Mouse (Mus musculus) midbrain, embryonic 14.5 days (tissue): ENCODE measurements around the gene Dcn. TPM values are rescaled to one million over a fixed set of nuclear protein-coding genes. Genes with fewer than 3 reads are reported as not detected.

Source experiments
- ATAC-seq: fragments of 200-750 bp; cut with Nextera tagmentation; 2 replicates; pipeline ENCODE4 v1.8.0; 2017; ENCODE audit warnings: moderate number of reproducible peaks, moderate library complexity; ENCODE audit not compliant: low FRiP score, low TSS enrichment
- DNase-seq: peaks from one replicate; pipeline ENCODE4 v3.0.0-alpha.2; 2015
- H3K27ac ChIP-seq: fragments of 300-500 bp; sonication (generic); replicated peaks from 2 replicates; pipeline ENCODE4 v1.5.1; 2014; ENCODE audit warnings: mild to moderate bottlenecking, low read depth, low read length, moderate library complexity
- H3K27me3 ChIP-seq: fragments of 300-500 bp; sonication (generic); 2 replicates; pipeline ENCODE4 v1.6.1; 2014; ENCODE audit warnings: low read length, control low read depth, mixed read lengths; ENCODE audit not compliant: control insufficient read depth, insufficient read depth
- H3K36me3 ChIP-seq: fragments of 300-500 bp; sonication (generic); 2 replicates; pipeline ENCODE4 v1.6.1; 2014; ENCODE audit warnings: low read length, control low read depth; ENCODE audit not compliant: control insufficient read depth, insufficient read depth
- H3K4me1 ChIP-seq: fragments of 300-500 bp; sonication (generic); 2 replicates; pipeline ENCODE4 v1.6.1; 2014; ENCODE audit warnings: mild to moderate bottlenecking, antibody characterized with exemption, low read length, control low read depth; ENCODE audit not compliant: control insufficient read depth, insufficient read depth
- H3K4me2 ChIP-seq: fragments of 300-500 bp; sonication (generic); 2 replicates; pipeline ENCODE4 v1.6.1; 2014; ENCODE audit warnings: mild to moderate bottlenecking, low read length, moderate library complexity
- H3K4me3 ChIP-seq: fragments of 300-500 bp; sonication (generic); replicated peaks from 2 replicates; pipeline ENCODE4 v1.5.1; 2014; ENCODE audit warnings: low read depth, low read length
- H3K9ac ChIP-seq: fragments of 300-500 bp; sonication (generic); replicated peaks from 2 replicates; pipeline ENCODE4 v1.6.1; 2014; ENCODE audit warnings: mild to moderate bottlenecking, low read length, moderate library complexity
- H3K9me3 ChIP-seq: fragments of 300-500 bp; sonication (generic); 2 replicates; pipeline ENCODE4 v1.6.1; 2016; ENCODE audit warnings: low read length, control low read depth, mixed read lengths; ENCODE audit not compliant: control insufficient read depth
- WGBS: fragments of 180-500 bp; shearing (Covaris S2); extraction: QIAGEN DNeasy Blood & Tissue Kit; methylation state at CpG from one replicate; pipeline ENCODE4 v1.1.7; 2014; 5-methylcytosine and 5-hydroxymethylcytosine counted together
- polyA plus RNA-seq: library from polyadenylated mRNA; unstranded; fragments of >200 nt; fragmentation: Nextera tagmentation; extraction: Ambion mirVana; gene quantifications from 2 replicates; pipeline ENCODE4 v1.2.1, GENCODE M21; 2014

The Dcn gene
- 1.4 and 75.1 TPM in 2 replicates for polyA plus RNA-seq

GRCm38 (mm10) chr10:97479004-97479766 is at the start of gene Dcn:
TSS of gene Dcn (plus strand) at chr10:97479609.
- peak; percentile 25 for DNase-seq
- 10% methylated on average over 7 of the region's 7 CpGs for WGBS
- Histone ChIP-seq H3K27me3 (no peaks in the 10 kb centered on the region), H3K4me1 (peaks cover 6% of the 10 kb centered on the region; the same call in 1 of the 2 replicates), H3K9me3 (no peaks in the 10 kb centered on the region), H3K9ac (no peak within 1 kb of the TSS), H3K36me3 (no peaks in the 10 kb centered on the region), H3K4me2 (peak within 1 kb of the TSS; percentile 33; the same call in 1 of the 2 replicates), H3K4me3 (no peak within 1 kb of the TSS), H3K27ac (no peak within 1 kb of the TSS)
- no peak for ATAC-seq

GRCm38 (mm10) chr10:97436662-97437061 is 42.7 kb upstream of the Dcn start:
- Histone ChIP-seq H3K4me3 (no peak overlapping the region), H3K4me2 (no peak overlapping the region), H3K4me1 (no peaks in the 10 kb centered on the region), H3K9me3 (no peaks in the 10 kb centered on the region), H3K9ac (no peak overlapping the region), H3K36me3 (no peaks in the 10 kb centered on the region), H3K27ac (no peak overlapping the region), H3K27me3 (no peaks in the 10 kb centered on the region)
- no peak for DNase-seq
- ATAC-seq: no peak
- 86% methylated on average over 5 of the region's 5 CpGs for WGBS

GRCm38 (mm10) chr10:97442300-97442699 is 37.1 kb upstream of the Dcn start:
- Histone ChIP-seq H3K27me3 (no peaks in the 10 kb centered on the region), H3K4me1 (no peaks in the 10 kb centered on the region), H3K9me3 (no peaks in the 10 kb centered on the region), H3K4me2 (no peak overlapping the region), H3K9ac (no peak overlapping the region), H3K36me3 (no peaks in the 10 kb centered on the region), H3K4me3 (no peak overlapping the region), H3K27ac (no peak overlapping the region)
- DNase-seq (no peak), ATAC-seq (no peak)
- 73% methylated on average over 2 of the region's 2 CpGs for WGBS

- H3K27ac ChIP-seq: no peak overlapping the region
- no peak overlapping the region for H3K9ac ChIP-seq
- no peaks in the 10 kb centered on the region for H3K9me3 ChIP-seq
- H3K4me2 ChIP-seq: no peak overlapping the region
- H3K36me3 ChIP-seq: no peaks in the 10 kb centered on the region
- H3K4me3 ChIP-seq: no peak overlapping the region
- no peak for ATAC-seq
- 89% methylated on average over 4 of the region's 4 CpGs for WGBS
- no peaks in the 10 kb centered on the region for H3K4me1 ChIP-seq
- H3K27me3 ChIP-seq: no peaks in the 10 kb centered on the region
- DNase-seq: no peak
Measured at GRCm38 (mm10) chr10:97446486-97446885, 32.9 kb upstream of the Dcn start.

GRCm38 (mm10) chr10:97452886-97453285 is 26.5 kb upstream of the Dcn start:
- 56% methylated on average over 1 of the region's 1 CpGs for WGBS
- no peak for ATAC-seq

GRCm38 (mm10) chr10:97453529-97453928 is 25.9 kb upstream of the Dcn start:
- H3K36me3 ChIP-seq: no peaks in the 10 kb centered on the region
- DNase-seq (peak; percentile 11), ATAC-seq (no peak)
- H3K4me3 ChIP-seq: no peak overlapping the region
- WGBS: 59% methylated on average over 9 of the region's 9 CpGs
- H3K27me3 ChIP-seq: no peaks in the 10 kb centered on the region
- H3K9ac ChIP-seq: no peak overlapping the region
- no peaks in the 10 kb centered on the region for H3K9me3 ChIP-seq
- no peak overlapping the region for H3K4me2 ChIP-seq
- no peak overlapping the region for H3K27ac ChIP-seq
- no peaks in the 10 kb centered on the region for H3K4me1 ChIP-seq

More at GRCm38 (mm10) chr10:97452886-97453285, 26.5 kb upstream of the Dcn start:
- H3K9me3 ChIP-seq: no peaks in the 10 kb centered on the region
- H3K27ac ChIP-seq: no peak overlapping the region
- no peak overlapping the region for H3K4me3 ChIP-seq
- H3K4me1 ChIP-seq: no peaks in the 10 kb centered on the region
- H3K36me3 ChIP-seq: no peaks in the 10 kb centered on the region
- H3K4me2 ChIP-seq: no peak overlapping the region
- DNase-seq: no peak
- no peak overlapping the region for H3K9ac ChIP-seq
- H3K27me3 ChIP-seq: no peaks in the 10 kb centered on the region

GRCm38 (mm10) chr10:97456993-97457392 is 22.4 kb upstream of the Dcn start:
- H3K9ac ChIP-seq: no peak overlapping the region
- DNase-seq: no peak
- H3K9me3 ChIP-seq: no peaks in the 10 kb centered on the region
- no peak overlapping the region for H3K27ac ChIP-seq
- 92% methylated on average over 7 of the region's 7 CpGs for WGBS
- no peak overlapping the region for H3K4me3 ChIP-seq
- no peak overlapping the region for H3K4me2 ChIP-seq
- ATAC-seq: no peak
- no peaks in the 10 kb centered on the region for H3K4me1 ChIP-seq
- no peaks in the 10 kb centered on the region for H3K27me3 ChIP-seq
- no peaks in the 10 kb centered on the region for H3K36me3 ChIP-seq

- Histone ChIP-seq H3K27ac (no peak overlapping the region), H3K4me2 (no peak overlapping the region), H3K9ac (no peak overlapping the region), H3K27me3 (no peaks in the 10 kb centered on the region), H3K36me3 (no peaks in the 10 kb centered on the region), H3K9me3 (no peaks in the 10 kb centered on the region), H3K4me1 (0 out of 2 replicates have a peak, but pooled peaks cover 3% of the 10 kb centered on the region), H3K4me3 (no peak overlapping the region)
- ATAC-seq: no peak
- no peak for DNase-seq
- 56% methylated on average over 3 of the region's 3 CpGs for WGBS
Measured at GRCm38 (mm10) chr10:97466818-97467217, 12.6 kb upstream of the Dcn start.
